Mouse (Mus musculus) olfactory bulb, adult 2 months (tissue): Measurements from ENCODE around the gene Rbp3. TPM values are rescaled to one million over a fixed set of nuclear protein-coding genes. Genes with fewer than 3 reads are reported as not detected.

Source experiments
- H3K27ac ChIP-seq: fragments of 200-500 bp; 2 replicates; pipeline ENCODE4 v1.5.1; 2012; ENCODE audit warnings: low read depth, low read length; ENCODE audit not compliant: insufficient read depth
- H3K4me1 ChIP-seq: fragments of 200-500 bp; 2 replicates; pipeline ENCODE4 v1.6.1; 2012; ENCODE audit warnings: low read length; ENCODE audit not compliant: control insufficient read depth, insufficient read depth
- H3K4me3 ChIP-seq: fragments of 200-500 bp; 2 replicates; pipeline ENCODE4 v1.5.1; 2012; ENCODE audit warnings: mild to moderate bottlenecking, low read depth, low read length, moderate library complexity; ENCODE audit not compliant: insufficient read depth
- CTCF ChIP-seq: fragments of 200-500 bp; IDR thresholded peaks from 2 replicates; pipeline ENCODE4 v1.5.1; 2012; ENCODE audit warnings: low read depth, mild to moderate bottlenecking, low read length, moderate library complexity; ENCODE audit not compliant: insufficient read depth
- POLR2A ChIP-seq: fragments of 200-500 bp; IDR thresholded peaks from 2 replicates; pipeline ENCODE4 v1.6.1; 2012; ENCODE audit warnings: mild to moderate bottlenecking, low read depth, low read length, moderate library complexity; ENCODE audit not compliant: insufficient read depth
- WGBS: fragments of 180-500 bp; shearing (Covaris S2); methylation state at CpG from one replicate; pipeline ENCODE4 v1.1.7; 2018; 5-methylcytosine and 5-hydroxymethylcytosine counted together
- polyA plus RNA-seq: library from polyadenylated mRNA; stranded (reverse); fragments of >200 nt; gene quantifications from 2 replicates; pipeline ENCODE4 v1.2.4, GENCODE M21; 2012; ENCODE audit warnings: low replicate concordance; ENCODE audit not compliant: missing spikeins, insufficient read depth, insufficient read length

Gene Rbp3
- polyA plus RNA-seq, 1 experiment: not detected

DNA sequence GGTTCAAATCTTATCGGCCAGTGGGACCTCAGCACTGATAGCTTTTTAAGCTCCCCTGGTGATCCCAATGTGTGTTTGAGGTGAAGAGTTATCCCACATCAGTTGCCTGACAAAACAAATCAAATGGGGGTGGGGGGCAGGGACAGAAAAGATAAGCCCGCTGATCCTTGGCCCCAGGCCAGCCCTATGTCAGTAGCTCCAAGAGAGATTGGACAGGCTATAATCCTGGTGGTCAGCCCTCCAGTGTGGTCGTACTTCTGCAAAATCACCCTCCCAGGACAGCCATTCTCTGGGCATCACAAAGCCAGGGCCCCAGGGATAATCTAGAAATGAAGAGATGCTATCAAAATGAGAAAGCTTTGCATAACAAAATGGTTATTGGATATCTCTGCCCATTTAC, 5.0 kb downstream of the Rbp3 start:
- no peaks in the 10 kb centered on the region for H3K4me1 ChIP-seq
- 56% methylated on average over 3 of the region's 3 CpGs for WGBS
- H3K4me3 ChIP-seq: no peak overlapping the region
- no peak overlapping the region for H3K27ac ChIP-seq
- TF ChIP-seq CTCF (no peak), POLR2A (no peak)

DNA sequence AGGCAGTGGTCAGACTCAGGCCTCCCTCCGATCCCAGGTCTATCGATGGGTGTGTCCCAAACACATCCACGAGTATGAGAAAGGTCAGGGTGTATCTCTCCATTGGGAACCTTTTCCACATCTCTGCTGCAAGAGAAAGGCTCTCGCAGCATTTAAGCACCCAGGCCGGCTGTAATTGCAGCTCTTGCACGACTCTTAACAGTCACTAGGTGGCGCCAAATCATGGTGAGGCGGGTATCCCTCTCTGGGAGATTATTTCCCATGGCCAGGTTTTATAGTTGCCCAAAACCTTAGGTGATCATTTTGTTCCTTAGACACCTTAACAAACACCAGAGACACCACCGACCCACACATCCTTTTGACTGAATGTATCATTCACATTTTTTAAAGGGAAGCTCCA, 5.5 kb downstream of the Rbp3 start:
- 18% methylated on average over 9 of the region's 9 CpGs for WGBS
- TF ChIP-seq POLR2A (no peak), CTCF (peak; percentile 24; the same call in 1 of the 2 replicates)
- H3K4me3 ChIP-seq: no peak overlapping the region
- no peaks in the 10 kb centered on the region for H3K4me1 ChIP-seq
- no peak overlapping the region for H3K27ac ChIP-seq

DNA sequence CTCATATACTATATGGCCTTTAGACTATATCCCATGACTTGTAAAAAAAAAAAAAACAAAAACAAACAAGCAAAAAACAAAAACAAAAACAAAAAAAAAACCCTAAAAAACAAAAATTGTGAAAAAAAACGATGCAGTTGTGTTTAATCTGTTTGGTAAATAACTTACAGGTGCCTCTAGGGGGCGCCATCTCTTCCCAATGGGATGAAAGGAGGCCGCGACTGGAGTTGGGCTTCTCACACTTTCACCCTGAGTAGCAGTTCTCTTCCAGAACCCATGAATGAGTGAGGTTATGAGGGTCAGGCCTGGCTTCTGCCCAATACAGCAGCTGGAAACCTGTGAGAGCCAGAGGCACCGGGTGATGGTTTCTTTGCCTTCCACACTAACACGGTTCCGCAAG, 11.9 kb downstream of the Rbp3 start:
- no peak overlapping the region for H3K4me3 ChIP-seq
- no peaks in the 10 kb centered on the region for H3K4me1 ChIP-seq
- TF ChIP-seq POLR2A: no peak
- no peak for TF ChIP-seq CTCF
- WGBS: 68% methylated on average over 7 of the region's 7 CpGs
- H3K27ac ChIP-seq: no peak overlapping the region

DNA sequence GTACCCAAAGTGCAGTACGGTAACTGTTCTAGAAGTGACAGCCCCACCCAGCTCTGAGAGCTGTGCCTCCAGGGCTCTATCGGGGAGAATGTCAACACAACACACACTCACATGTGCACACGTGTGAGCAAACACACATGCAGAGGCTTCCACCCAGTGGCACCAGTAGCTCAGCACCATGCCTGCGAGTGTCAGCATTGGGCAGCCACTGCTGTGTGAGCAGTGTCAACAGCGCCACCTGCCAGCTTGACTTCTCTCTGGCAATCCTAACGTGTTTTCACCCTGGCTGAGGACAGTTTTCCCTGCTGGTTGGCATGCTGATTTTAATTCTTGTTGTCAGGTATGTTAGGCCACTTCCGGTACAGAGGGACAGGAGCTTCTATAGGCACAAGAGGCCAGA, 18.9 kb downstream of the Rbp3 start:
- Histone ChIP-seq H3K4me1 (no peaks in the 10 kb centered on the region), H3K4me3 (no peak overlapping the region), H3K27ac (no peak overlapping the region)
- TF ChIP-seq CTCF (no peak), POLR2A (no peak)
- whole genome bisulfite sequencing: 65% methylated on average over 7 of the region's 7 CpGs

DNA sequence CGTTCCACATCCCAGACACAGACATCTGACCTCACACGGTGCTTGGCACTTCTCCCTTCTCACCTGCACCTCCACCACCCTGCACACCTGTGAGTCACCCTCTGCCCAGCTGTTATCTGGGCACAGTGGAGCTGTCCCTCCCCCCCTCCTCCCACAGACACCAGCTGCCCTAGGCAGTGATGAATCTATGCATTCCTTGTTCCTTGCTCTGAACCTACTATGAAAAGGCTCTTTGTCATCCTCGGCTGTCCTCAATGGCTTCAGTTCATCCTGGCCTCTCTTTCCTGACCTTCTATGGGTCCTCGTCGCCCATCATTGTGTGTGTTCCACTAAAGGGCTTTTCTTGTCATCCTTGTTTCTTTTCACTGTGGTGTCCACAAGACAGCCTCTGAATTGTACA, 20.9 kb downstream of the Rbp3 start:
- no peak overlapping the region for H3K27ac ChIP-seq
- H3K4me3 ChIP-seq: no peak overlapping the region
- TF ChIP-seq CTCF (no peak), POLR2A (no peak)
- H3K4me1 ChIP-seq: peaks cover 6% of the 10 kb centered on the region
- WGBS: 82% methylated on average over 5 of the region's 5 CpGs

DNA sequence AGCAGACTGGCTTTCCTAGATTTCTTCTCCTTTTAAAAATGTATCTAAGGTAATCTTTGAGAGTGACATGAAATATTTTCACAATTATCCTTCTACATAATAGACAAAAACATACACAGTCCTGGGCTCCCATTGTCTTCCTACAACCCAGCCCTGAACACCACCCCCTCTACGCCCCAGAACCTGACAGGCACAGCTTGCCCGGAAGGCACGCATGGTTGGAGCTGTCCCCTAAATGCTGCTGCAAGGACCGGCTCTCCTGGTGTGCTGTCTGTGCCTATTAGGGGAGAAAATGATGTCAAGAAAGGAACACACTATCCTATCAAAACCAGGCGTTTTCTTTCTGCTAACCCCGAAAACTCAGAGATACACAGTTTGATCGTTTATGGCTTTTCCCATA, 23.9 kb downstream of the Rbp3 start:
- Histone ChIP-seq H3K4me1 (peaks cover 6% of the 10 kb centered on the region), H3K27ac (no peak overlapping the region), H3K4me3 (no peak overlapping the region)
- TF ChIP-seq POLR2A: no peak
- no peak for TF ChIP-seq CTCF
- WGBS: 60% methylated on average over 7 of the region's 7 CpGs

DNA sequence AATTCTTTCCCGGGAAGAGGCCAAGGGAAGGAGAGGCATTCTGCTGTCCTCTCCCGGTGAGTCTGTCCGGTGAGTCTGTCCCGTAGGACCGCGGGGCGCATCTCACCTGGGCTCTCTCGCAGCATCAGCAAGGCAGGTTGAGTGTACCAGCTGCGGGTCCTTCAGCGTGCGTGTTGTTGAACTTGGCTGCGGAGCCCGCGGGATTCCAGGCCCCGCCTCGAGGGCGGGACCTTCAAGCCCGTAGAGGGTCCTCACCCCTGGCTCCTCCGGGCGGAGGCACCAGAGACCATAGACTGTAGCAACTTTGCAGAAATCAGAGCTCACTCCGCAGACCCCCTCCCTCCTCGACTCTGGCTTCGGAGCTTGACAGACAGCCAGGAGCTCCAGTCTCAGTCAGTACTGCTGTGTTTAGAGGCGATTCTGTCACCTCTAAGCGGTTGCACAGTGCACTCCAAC, 24.8 kb downstream of the Rbp3 start, which contains the start of gene Zfp488:
Zfp488 (minus strand) TSS at position 161 of the 456 bp plus-strand sequence.
- 3% methylated on average over 25 of the region's 25 CpGs for WGBS
- TF ChIP-seq CTCF: no peak
- no peak for TF ChIP-seq POLR2A
- Histone ChIP-seq H3K4me3 (peak within 1 kb of the TSS; percentile 31), H3K4me1 (peaks cover 6% of the 10 kb centered on the region), H3K27ac (no peak within 1 kb of the TSS)

DNA sequence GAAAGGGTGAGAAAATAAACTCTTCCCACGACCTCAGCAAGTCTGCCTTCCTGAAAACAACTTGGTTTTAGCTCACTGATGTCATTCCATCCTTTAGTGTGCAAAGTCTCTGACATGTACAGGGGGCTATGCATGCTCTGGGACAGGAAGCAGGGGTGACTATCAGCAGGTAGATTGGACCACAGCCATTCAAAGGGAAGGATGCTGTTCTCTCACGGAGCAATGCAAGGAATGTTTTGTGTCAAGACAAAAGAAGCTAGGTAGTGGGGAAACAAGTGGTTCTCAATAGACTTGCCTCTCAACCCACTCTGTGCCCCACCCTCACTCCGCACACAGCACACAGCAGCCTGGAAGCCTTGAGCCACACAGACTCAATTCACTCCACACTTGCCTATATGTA, 35.4 kb downstream of the Rbp3 start:
- Histone ChIP-seq H3K4me3 (no peak overlapping the region), H3K27ac (no peak overlapping the region), H3K4me1 (no peaks in the 10 kb centered on the region)
- no peak for TF ChIP-seq CTCF
- WGBS: 57% methylated on average over 3 of the region's 3 CpGs

DNA sequence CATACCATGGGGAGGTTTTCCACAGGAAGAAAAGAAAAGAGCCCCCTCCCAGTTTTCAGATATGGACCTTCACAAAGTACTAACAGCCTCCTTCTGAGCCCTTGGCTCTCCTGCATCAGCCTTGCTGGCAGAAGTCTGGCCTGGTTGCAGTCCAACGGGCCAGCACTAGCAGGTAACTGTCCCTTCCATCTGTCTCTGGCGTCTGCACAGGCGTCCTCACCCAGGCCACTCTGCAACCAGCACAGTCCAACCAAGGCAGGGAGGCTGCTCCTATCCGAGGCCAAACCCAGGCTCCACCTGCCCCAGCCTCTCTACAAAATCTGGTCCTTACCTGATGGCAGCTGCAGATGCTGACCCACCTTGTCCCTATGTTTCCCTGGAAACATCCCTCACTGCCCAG, 38.2 kb downstream of the Rbp3 start:
- H3K4me1 ChIP-seq: no peaks in the 10 kb centered on the region
- TF ChIP-seq POLR2A: no peak
- no peak overlapping the region for H3K27ac ChIP-seq
- WGBS: 93% methylated on average over 4 of the region's 4 CpGs
- no peak overlapping the region for H3K4me3 ChIP-seq

DNA sequence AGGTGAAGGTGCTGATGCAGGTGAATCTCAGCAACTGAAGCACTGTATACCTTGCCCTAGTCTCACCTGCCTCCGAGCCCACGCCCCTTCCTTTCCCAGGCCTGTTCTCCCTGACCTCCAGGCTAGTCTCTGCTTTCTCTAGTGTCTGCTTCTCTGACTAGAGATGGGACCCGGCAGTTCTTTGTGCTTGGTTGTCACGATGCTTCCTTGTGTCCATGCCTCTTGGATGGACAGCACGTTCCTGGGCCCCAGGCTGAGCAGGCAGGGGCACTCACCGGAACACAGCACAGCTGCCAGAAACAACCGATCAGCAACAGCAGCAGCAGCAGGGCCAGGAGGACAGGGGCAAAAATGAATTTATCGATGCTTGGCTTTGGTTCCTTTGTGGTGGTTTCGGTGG, 39.2 kb downstream of the Rbp3 start:
- TF ChIP-seq POLR2A (no peak), CTCF (no peak)
- H3K27ac ChIP-seq: no peak overlapping the region
- H3K4me3 ChIP-seq: no peak overlapping the region
- 94% methylated on average over 9 of the region's 9 CpGs for WGBS
- H3K4me1 ChIP-seq: no peaks in the 10 kb centered on the region
